Mouse (Mus musculus): Measurements from ENCODE around the gene Cep104.

Gene Cep104

GRCm38 (mm10) chr4:153993505-153993904 is 18.5 kb downstream of the Cep104 start:
- no peak for DNase-seq (ENCODE audit: low read depth)

GRCm38 (mm10) chr4:154005488-154005887 is 30.5 kb downstream of the Cep104 start:
- no peak for DNase-seq (ENCODE audit: low read depth)

- no peak for DNase-seq (ENCODE audit: low read depth)
Measured at GRCm38 (mm10) chr4:154006264-154006663, 31.3 kb downstream of the Cep104 start.

- DNase-seq (ENCODE audit: low read depth): no peak
Measured at GRCm38 (mm10) chr4:154007759-154008158, 32.8 kb downstream of the Cep104 start.

GRCm38 (mm10) chr4:154010907-154011645 is 36.1 kb downstream of the Cep104 start:
- no peak for DNase-seq (ENCODE audit: low read depth)

GRCm38 (mm10) chr4:154011646-154012089 is 36.7 kb downstream of the Cep104 start, which contains the start of gene Lrrc47:
Gene Lrrc47 (plus strand): TSS chr4:154011731.
- DNase-seq (ENCODE audit: low read depth): peak; percentile 66

GRCm38 (mm10) chr4:154012132-154012882 is 37.3 kb downstream of the Cep104 start:
- no peak for DNase-seq (ENCODE audit: low read depth)

GRCm38 (mm10) chr4:154015476-154015875 is 40.5 kb downstream of the Cep104 start:
- DNase-seq (ENCODE audit: low read depth): no peak

- DNase-seq (ENCODE audit: low read depth): no peak
Measured at GRCm38 (mm10) chr4:154019571-154019970, 44.6 kb downstream of the Cep104 start.

GRCm38 (mm10) chr4:154021432-154021831 is 46.4 kb downstream of the Cep104 start:
- DNase-seq (ENCODE audit: low read depth): no peak

- no peak for DNase-seq (ENCODE audit: low read depth)
Measured at GRCm38 (mm10) chr4:154022407-154022806, 47.4 kb downstream of the Cep104 start.

- no peak for DNase-seq (ENCODE audit: low read depth)
Measured at GRCm38 (mm10) chr4:154022844-154023243, 47.9 kb downstream of the Cep104 start.

- no peak for DNase-seq (ENCODE audit: low read depth)
Measured at GRCm38 (mm10) chr4:154023754-154024601, 49.0 kb downstream of the Cep104 start.

GRCm38 (mm10) chr4:154024729-154025521 is 49.9 kb downstream of the Cep104 start:
- no peak for DNase-seq (ENCODE audit: low read depth)

GRCm38 (mm10) chr4:154025641-154026440 is 50.8 kb downstream of the Cep104 start, which contains the start of gene Smim1:
Gene Smim1 (minus strand): TSS chr4:154026230.
- no peak for DNase-seq (ENCODE audit: low read depth)

- DNase-seq (ENCODE audit: low read depth): no peak
Measured at GRCm38 (mm10) chr4:154026441-154026761, 51.4 kb downstream of the Cep104 start.

GRCm38 (mm10) chr4:154028066-154028465 is 53.1 kb downstream of the Cep104 start:
- DNase-seq (ENCODE audit: low read depth): no peak

GRCm38 (mm10) chr4:154028646-154029045 is 53.7 kb downstream of the Cep104 start:
- DNase-seq (ENCODE audit: low read depth): no peak

- DNase-seq (ENCODE audit: low read depth): no peak
Measured at GRCm38 (mm10) chr4:154037123-154037522, 62.1 kb downstream of the Cep104 start.

- no peak for DNase-seq (ENCODE audit: low read depth)
Measured at GRCm38 (mm10) chr4:154042577-154042976, 67.6 kb downstream of the Cep104 start, which contains the start of gene Ccdc27. Gene Ccdc27 (minus strand): TSS chr4:154042677.

- no peak for DNase-seq (ENCODE audit: low read depth)
Measured at GRCm38 (mm10) chr4:154045837-154046236, 70.8 kb downstream of the Cep104 start.
